Mouse (Mus musculus): ENCODE measurements around the gene Pmpca. TPM values are rescaled to one million over a fixed set of nuclear protein-coding genes. Genes with fewer than 3 reads are reported as not detected.
A peak's percentile ranks its signal among the peaks of the same experiment; 100 is the strongest.

Gene Pmpca
- polyA plus RNA-seq, 1 experiment from 2014 or later, result 55.4 TPM

DNA sequence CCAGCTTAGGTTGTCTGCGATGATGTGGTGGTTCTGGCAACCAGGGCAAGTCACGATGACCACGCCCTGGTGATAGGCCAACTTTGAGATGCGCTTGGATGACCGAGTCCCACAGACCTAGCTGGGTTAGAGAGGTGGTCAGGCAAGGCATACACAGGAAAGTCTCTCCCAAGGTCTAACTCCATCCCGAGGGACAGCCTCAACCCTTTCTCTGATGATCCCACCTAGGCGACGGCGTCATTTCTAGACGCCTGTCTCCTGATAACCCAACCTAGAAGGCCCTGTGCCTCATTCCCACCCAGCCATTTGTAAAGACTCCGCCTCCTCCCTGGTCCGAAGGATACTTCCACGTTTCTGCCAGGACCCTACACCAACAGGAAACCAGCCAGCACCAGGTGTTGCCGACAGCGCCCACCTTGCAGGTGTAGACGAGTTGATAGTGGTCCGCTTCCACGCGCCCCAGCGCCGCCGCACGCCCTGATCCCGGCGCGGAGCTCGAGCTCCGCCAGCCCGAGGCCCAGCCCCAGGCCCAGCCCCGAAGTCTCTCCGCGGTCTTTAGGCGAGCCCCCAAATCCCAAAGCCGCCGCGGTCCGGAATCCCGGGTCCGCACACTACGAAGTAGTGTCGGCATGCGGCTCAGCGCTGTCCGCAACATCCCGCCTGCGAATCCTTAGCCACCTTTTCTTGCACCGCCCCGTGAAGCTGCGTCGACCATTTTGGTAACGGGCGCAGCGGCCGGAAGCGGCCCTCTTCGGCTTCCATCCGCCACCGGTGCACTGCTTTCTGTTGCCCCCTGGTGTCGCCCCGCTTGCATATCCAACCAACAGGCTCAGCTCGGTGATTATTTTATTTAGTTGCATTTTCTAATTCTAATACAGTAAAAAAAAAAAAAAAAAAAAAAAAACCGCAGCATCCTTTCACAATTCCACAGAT is 37.5 kb upstream of the Pmpca start, which contains the start of gene Dnlz:
Dnlz (minus strand) TSS at position 753 of the 933 bp plus-strand sequence.
- DNase-seq (ENCODE audit: low spot score) (peak; percentile 93), ATAC-seq (ENCODE audit: low FRiP score, low TSS enrichment) (peak; percentile 80)
- H3K4me2 ChIP-seq (replicated peaks; ENCODE audit: low read depth), result peak within 1 kb of the TSS; percentile 99
- no peaks in the 10 kb centered on the region for H3K36me3 ChIP-seq (ENCODE audit: control insufficient read depth, insufficient read depth, low read length)
- H3K4me3 ChIP-seq (ENCODE audit: low read depth, low read length), result peak within 1 kb of the TSS; percentile 79
- no peaks in the 10 kb centered on the region for H3K9me3 ChIP-seq (ENCODE audit: control insufficient read depth, low read length)
- H3K9ac ChIP-seq (ENCODE audit: low read length), result peak within 1 kb of the TSS; percentile 96
- H3K27me3 ChIP-seq (ENCODE audit: control insufficient read depth, insufficient read depth, low read length), result no peaks in the 10 kb centered on the region
- no peaks in the 10 kb centered on the region; the same call in 1 of the 2 replicates for H3K4me1 ChIP-seq (replicated peaks; ENCODE audit: control insufficient read depth, insufficient read depth)
- 2% methylated on average over 62 of the region's 62 CpGs for WGBS
- peak within 1 kb of the TSS; percentile 87 for H3K27ac ChIP-seq (replicated peaks)
- TF ChIP-seq EP300 (optimal IDR thresholded peaks at IDR 0.05) (no peak), CTCF (IDR thresholded peaks at IDR 0.05; ENCODE audit: low read depth) (peak; percentile 85)

DNA sequence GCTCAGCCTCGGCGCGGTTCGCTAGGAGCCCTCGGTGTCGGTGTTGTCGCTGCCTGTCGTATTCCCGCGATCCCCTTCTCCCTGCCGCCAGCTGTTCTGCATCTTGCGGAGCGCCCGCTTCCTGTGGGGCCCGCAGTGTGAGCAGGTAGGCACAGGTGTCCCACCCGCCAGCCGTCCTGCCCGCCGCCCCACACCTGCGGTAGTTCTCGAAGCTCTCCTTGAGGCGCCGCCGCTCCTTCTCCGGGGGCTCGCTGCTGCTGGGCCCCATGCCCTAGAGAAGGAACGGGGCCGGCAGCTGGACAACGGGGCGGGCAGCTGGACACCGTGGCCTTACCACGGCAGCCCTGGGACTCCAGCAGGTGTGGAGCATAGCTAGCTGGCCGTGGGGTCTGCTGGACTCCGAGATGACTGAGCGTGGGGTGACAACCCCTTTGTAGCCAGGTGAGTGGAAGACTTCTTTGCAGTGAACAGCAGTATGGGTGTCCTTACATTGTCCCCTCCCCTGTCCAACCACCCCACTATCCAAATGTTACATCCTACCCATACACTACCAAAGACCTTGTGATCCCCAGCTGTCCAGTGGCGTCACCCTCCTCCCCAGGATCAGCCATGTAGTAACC is 36.7 kb upstream of the Pmpca start:
- WGBS, result 3% methylated on average over 36 of the region's 36 CpGs
- no peak for TF ChIP-seq CTCF (IDR thresholded peaks at IDR 0.05; ENCODE audit: low read depth)
- no peak for TF ChIP-seq EP300 (optimal IDR thresholded peaks at IDR 0.05)
- H3K27ac ChIP-seq (replicated peaks), result 0 out of 2 replicates have a peak overlapping the region, but pooled peaks have one; percentile 40
- H3K27me3 ChIP-seq (ENCODE audit: control insufficient read depth, insufficient read depth, low read length), result no peaks in the 10 kb centered on the region
- H3K4me1 ChIP-seq (replicated peaks; ENCODE audit: control insufficient read depth, insufficient read depth), result no peaks in the 10 kb centered on the region; the same call in 1 of the 2 replicates
- DNase-seq (ENCODE audit: low spot score), result peak; percentile 60
- peak overlapping the region; percentile 79 for H3K4me3 ChIP-seq (ENCODE audit: low read depth, low read length)
- H3K9ac ChIP-seq (ENCODE audit: low read length), result peak overlapping the region; percentile 96
- H3K4me2 ChIP-seq (replicated peaks; ENCODE audit: low read depth), result peak overlapping the region; percentile 99
- H3K9me3 ChIP-seq (ENCODE audit: control insufficient read depth, low read length), result no peaks in the 10 kb centered on the region
- ATAC-seq (ENCODE audit: low FRiP score, low TSS enrichment), result peak; percentile 12; the same call in 1 of the 2 replicates
- H3K36me3 ChIP-seq (ENCODE audit: control insufficient read depth, insufficient read depth, low read length), result no peaks in the 10 kb centered on the region

DNA sequence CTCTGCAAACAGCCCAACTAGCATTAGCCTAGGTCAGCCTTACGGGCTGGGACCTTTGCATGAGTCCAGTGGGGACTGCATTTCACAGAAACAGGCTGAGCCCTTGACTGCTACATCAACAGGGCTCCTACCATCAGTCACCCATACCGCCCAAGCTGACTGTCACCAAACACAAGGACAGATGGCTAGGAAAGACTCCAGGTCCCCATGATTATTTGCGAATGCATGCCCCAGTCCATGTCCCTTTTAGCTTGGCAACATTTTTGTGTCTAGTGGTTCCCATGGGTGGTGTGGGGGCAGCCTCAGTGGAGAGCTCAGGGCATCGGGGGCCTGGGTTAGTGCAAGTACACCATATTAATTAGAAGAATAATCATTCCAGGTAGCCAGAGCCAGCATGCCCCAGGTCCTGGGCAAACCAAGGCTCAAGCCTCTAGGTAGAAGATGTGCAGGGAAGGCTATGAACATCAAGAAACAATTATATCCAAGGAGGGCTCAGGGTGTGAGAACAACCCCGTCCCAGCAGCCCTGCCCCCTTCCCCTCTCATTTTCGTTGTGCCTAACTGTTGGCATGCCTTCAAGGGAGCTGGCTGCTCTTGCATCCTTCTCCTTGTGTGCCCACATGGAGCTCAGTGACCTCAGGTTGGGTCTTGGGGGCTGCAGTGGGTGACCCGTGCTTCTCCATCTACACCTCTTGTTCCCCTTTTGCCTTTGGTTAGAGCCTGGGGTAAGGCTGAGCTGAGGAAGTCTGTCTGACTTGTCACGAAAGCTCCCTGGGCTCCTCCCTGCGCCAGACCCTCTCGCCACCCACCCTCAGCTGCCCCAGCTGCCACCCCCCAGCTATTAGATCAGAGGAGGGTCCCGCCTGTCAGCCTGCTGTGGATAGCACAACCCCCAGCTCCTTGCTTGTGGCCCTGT is 35.8 kb upstream of the Pmpca start:
- Histone ChIP-seq H3K4me3 (ENCODE audit: low read depth, low read length) (peak overlapping the region; percentile 79; the same call in 1 of the 2 replicates), H3K4me1 (replicated peaks; ENCODE audit: control insufficient read depth, insufficient read depth) (no peaks in the 10 kb centered on the region; the same call in 1 of the 2 replicates), H3K9ac (ENCODE audit: low read length) (no peak overlapping the region), H3K27me3 (ENCODE audit: control insufficient read depth, insufficient read depth, low read length) (no peaks in the 10 kb centered on the region), H3K4me2 (replicated peaks; ENCODE audit: low read depth) (peak overlapping the region; percentile 99), H3K36me3 (ENCODE audit: control insufficient read depth, insufficient read depth, low read length) (no peaks in the 10 kb centered on the region), H3K9me3 (ENCODE audit: control insufficient read depth, low read length) (no peaks in the 10 kb centered on the region), H3K27ac (replicated peaks) (no peak overlapping the region)
- no peak for DNase-seq (ENCODE audit: low spot score)
- WGBS, result 85% methylated on average over 11 of the region's 11 CpGs
- no peak for ATAC-seq (ENCODE audit: low FRiP score, low TSS enrichment)
- TF ChIP-seq CTCF (IDR thresholded peaks at IDR 0.05; ENCODE audit: low read depth), result no peak
- no peak for TF ChIP-seq EP300 (optimal IDR thresholded peaks at IDR 0.05)

DNA sequence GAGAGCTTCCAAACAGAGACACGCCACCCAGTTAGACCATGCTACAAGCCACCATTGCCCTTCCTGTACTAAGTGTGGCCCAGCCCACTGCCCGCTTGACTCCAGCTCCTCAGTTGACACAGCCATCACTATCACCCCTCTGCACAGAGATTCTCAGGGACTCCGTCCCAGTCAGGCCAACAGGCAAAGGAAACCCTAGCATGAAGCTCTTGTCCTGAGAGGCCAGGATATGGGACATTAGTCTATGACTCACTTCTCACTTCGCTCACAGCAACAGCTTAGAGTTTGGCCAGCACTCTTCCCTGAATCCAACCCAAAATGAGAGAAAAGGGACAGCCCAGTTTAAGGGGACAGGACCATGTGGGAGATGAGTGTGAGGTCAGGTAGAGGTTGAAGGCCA is 34.7 kb upstream of the Pmpca start:
- TF ChIP-seq CTCF (IDR thresholded peaks at IDR 0.05; ENCODE audit: low read depth) (no peak), EP300 (optimal IDR thresholded peaks at IDR 0.05) (no peak)
- DNase-seq (ENCODE audit: low spot score), result no peak
- WGBS, result 86% methylated on average over 4 of the region's 4 CpGs

GRCm38 (mm10) chr2:26356231-26356630 is 32.9 kb upstream of the Pmpca start:
- ATAC-seq (ENCODE audit: low FRiP score, low TSS enrichment) (no peak), DNase-seq (ENCODE audit: low spot score) (no peak)
- no peaks in the 10 kb centered on the region; the same call in 1 of the 2 replicates for H3K4me1 ChIP-seq (replicated peaks; ENCODE audit: control insufficient read depth, insufficient read depth)
- TF ChIP-seq CTCF (IDR thresholded peaks at IDR 0.05; ENCODE audit: low read depth), result no peak
- no peak for TF ChIP-seq EP300 (optimal IDR thresholded peaks at IDR 0.05)
- H3K27ac ChIP-seq (replicated peaks), result no peak overlapping the region
- 84% methylated on average over 4 of the region's 4 CpGs for WGBS
- no peaks in the 10 kb centered on the region for H3K36me3 ChIP-seq (ENCODE audit: control insufficient read depth, insufficient read depth, low read length)
- no peaks in the 10 kb centered on the region for H3K9me3 ChIP-seq (ENCODE audit: control insufficient read depth, low read length)
- no peak overlapping the region for H3K4me2 ChIP-seq (replicated peaks; ENCODE audit: low read depth)
- no peaks in the 10 kb centered on the region for H3K27me3 ChIP-seq (ENCODE audit: control insufficient read depth, insufficient read depth, low read length)
- H3K9ac ChIP-seq (ENCODE audit: low read length), result no peak overlapping the region
- no peak overlapping the region for H3K4me3 ChIP-seq (ENCODE audit: low read depth, low read length)

More for the DNA sequence above, 34.7 kb upstream of the Pmpca start:
- Histone ChIP-seq H3K9me3 (ENCODE audit: control insufficient read depth, low read length) (no peaks in the 10 kb centered on the region), H3K4me3 (ENCODE audit: low read depth, low read length) (no peak overlapping the region), H3K4me2 (replicated peaks; ENCODE audit: low read depth) (no peak overlapping the region), H3K4me1 (replicated peaks; ENCODE audit: control insufficient read depth, insufficient read depth) (no peaks in the 10 kb centered on the region; the same call in 1 of the 2 replicates), H3K27ac (replicated peaks) (no peak overlapping the region), H3K27me3 (ENCODE audit: control insufficient read depth, insufficient read depth, low read length) (no peaks in the 10 kb centered on the region), H3K9ac (ENCODE audit: low read length) (no peak overlapping the region), H3K36me3 (ENCODE audit: control insufficient read depth, insufficient read depth, low read length) (no peaks in the 10 kb centered on the region)
- no peak for ATAC-seq (ENCODE audit: low FRiP score, low TSS enrichment)

All from stomach, postnatal 0 days (tissue).